Mouse (Mus musculus) heart, postnatal 0 days (tissue): ENCODE data around the gene Bmpr1a. TPM values are rescaled to one million over a fixed set of nuclear protein-coding genes. Genes with fewer than 3 reads are reported as not detected.

Experiments used
- ATAC-seq: fragments of 200-750 bp; cut with Nextera tagmentation; 2 replicates; pipeline ENCODE4 v1.8.0; 2017; ENCODE audit warnings: low read depth, moderate number of reproducible peaks, moderate library complexity; ENCODE audit not compliant: insufficient read depth
- DNase-seq: peaks from one replicate; pipeline ENCODE4 v3.0.0-alpha.2; 2016; ENCODE audit warnings: low spot score
- H3K27ac ChIP-seq: fragments of 300-500 bp; sonication (generic); 2 replicates; pipeline ENCODE4 v1.5.1; 2014; ENCODE audit warnings: low read depth, mild to moderate bottlenecking
- H3K27me3 ChIP-seq: fragments of 300-500 bp; sonication (generic); 2 replicates; pipeline ENCODE4 v1.6.1; 2014; ENCODE audit warnings: low read length, mixed read lengths; ENCODE audit not compliant: control insufficient read depth, insufficient read depth
- H3K36me3 ChIP-seq: fragments of 300-500 bp; sonication (generic); replicated peaks from 2 replicates; pipeline ENCODE4 v1.6.1; 2014; ENCODE audit warnings: low read length, mixed read lengths; ENCODE audit not compliant: control insufficient read depth, insufficient read depth
- H3K4me1 ChIP-seq: fragments of 300-500 bp; sonication (generic); 2 replicates; pipeline ENCODE4 v1.6.1; 2014; ENCODE audit warnings: antibody characterized with exemption; ENCODE audit not compliant: control insufficient read depth, insufficient read depth
- H3K4me2 ChIP-seq: fragments of 300-500 bp; sonication (generic); 2 replicates; pipeline ENCODE4 v1.6.1; 2014; ENCODE audit warnings: low read depth, mild to moderate bottlenecking, low read length, moderate library complexity
- H3K4me3 ChIP-seq: fragments of 300-500 bp; sonication (generic); 2 replicates; pipeline ENCODE4 v1.5.1; 2014; ENCODE audit warnings: low read depth, low read length
- H3K9ac ChIP-seq: fragments of 300-500 bp; sonication (generic); replicated peaks from 2 replicates; pipeline ENCODE4 v1.6.1; 2014; ENCODE audit warnings: low read depth, low read length, mixed read lengths
- H3K9me3 ChIP-seq: fragments of 300-500 bp; sonication (generic); replicated peaks from 2 replicates; pipeline ENCODE4 v1.6.1; 2016; ENCODE audit warnings: low read length; ENCODE audit not compliant: control insufficient read depth
- CTCF ChIP-seq: IDR thresholded peaks from 2 replicates; pipeline ENCODE4 v1.5.1; 2016; ENCODE audit warnings: antibody characterized with exemption, control low read depth, low read depth
- EP300 ChIP-seq: IDR thresholded peaks from 2 replicates; pipeline ENCODE4 v1.6.1; 2016; ENCODE audit warnings: antibody characterized with exemption, low read depth
- WGBS: fragments of 180-500 bp; shearing (Covaris S2); extraction: QIAGEN DNeasy Blood & Tissue Kit; methylation state at CpG from one replicate; pipeline ENCODE4 v1.1.7; 2014; 5-methylcytosine and 5-hydroxymethylcytosine counted together
- polyA plus RNA-seq: library from polyadenylated mRNA; unstranded; fragments of >200 nt; fragmentation: Nextera tagmentation; extraction: Ambion mirVana; gene quantifications from 2 replicates; pipeline ENCODE4 v1.2.1, GENCODE M21; 2015
- total RNA-seq: library from RNA; depleted of rRNA; stranded (reverse); fragments of >200 nt; gene quantifications from 2 replicates; pipeline ENCODE4 v1.2.3, GENCODE M21; 2014; ENCODE audit warnings: low replicate concordance

Gene Bmpr1a
- total and polyA plus RNA-seq, 2 experiments from 2014 or later: 38.6 to 130 TPM

DNA sequence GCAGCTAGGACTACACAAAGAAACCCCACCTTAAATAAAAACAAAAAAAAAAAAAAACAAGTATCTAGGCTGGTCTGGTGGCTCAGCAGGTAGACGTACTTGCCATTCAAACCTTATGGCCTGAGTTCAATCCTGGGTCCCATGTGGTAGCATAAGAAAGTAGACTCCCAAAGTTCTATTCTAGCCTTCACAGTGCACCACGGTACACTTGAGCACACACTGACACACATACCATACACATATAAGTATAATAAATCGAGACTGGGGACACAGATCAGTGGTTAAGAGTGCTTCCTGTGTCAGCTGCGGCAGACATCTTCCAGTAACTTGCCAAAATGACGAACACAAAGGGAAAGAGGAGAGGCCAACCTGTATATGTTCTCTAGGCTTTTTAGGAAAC is 12.7 kb upstream of the Bmpr1a start:
- Histone ChIP-seq H3K27ac (no peak overlapping the region), H3K4me1 (no peaks in the 10 kb centered on the region; the same call in 1 of the 2 replicates), H3K4me2 (no peak overlapping the region), H3K9me3 (no peaks in the 10 kb centered on the region), H3K4me3 (no peak overlapping the region), H3K9ac (no peak overlapping the region), H3K27me3 (peaks cover 16% of the 10 kb centered on the region; the same call in 1 of the 2 replicates), H3K36me3 (no peaks in the 10 kb centered on the region)
- ATAC-seq: no peak
- TF ChIP-seq EP300 (no peak), CTCF (no peak)
- no peak for DNase-seq
- WGBS: 81% methylated on average over 5 of the region's 5 CpGs

DNA sequence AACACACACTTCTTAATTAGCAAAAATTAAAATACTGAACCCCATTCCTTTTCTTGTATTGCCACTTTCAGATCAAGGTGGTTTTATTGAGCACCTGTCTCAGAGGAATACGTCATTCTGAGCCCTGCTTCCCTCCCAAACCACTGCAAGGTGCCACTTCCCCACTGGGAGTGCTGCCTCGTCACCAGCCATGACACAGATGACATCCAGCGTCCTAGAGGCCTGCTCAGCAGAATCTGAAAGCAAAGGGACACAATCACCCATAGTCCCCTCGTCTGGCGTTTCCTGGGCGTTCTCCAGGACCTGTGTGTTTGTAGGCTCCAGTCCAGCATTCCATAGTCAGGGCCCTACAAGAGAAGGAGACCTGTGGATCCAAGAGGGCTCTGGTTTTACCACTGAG is 11.0 kb upstream of the Bmpr1a start:
- ATAC-seq (peak; percentile 95), DNase-seq (peak; percentile 61)
- Histone ChIP-seq H3K4me1 (no peaks in the 10 kb centered on the region; the same call in 1 of the 2 replicates), H3K9ac (no peak overlapping the region), H3K9me3 (no peaks in the 10 kb centered on the region), H3K36me3 (no peaks in the 10 kb centered on the region), H3K27me3 (peaks cover 12% of the 10 kb centered on the region), H3K27ac (peak overlapping the region; percentile 49), H3K4me2 (no peak overlapping the region), H3K4me3 (no peak overlapping the region)
- 21% methylated on average over 6 of the region's 6 CpGs for WGBS
- TF ChIP-seq CTCF: peak; percentile 49
- TF ChIP-seq EP300: no peak

DNA sequence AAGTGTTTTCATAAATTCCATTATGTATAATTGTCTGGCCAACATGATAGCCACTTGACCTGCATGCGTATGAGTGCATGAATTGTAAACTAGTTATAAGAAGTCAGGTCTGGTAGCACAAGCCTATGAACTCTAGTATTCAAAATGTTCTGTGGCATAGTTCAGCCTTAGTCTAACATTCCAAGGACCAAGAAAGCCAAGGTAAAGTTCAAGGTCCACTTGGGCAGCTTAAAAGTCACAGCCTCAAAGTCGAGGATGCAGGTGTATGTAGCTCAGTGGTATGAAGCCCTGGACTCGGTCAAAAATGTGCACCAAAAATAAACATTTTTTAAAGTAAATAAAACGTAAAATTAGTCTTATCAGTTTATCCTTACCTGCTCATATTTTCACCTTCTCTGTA is 9.5 kb upstream of the Bmpr1a start:
- ATAC-seq (no peak), DNase-seq (no peak)
- no peak for TF ChIP-seq EP300
- no peak for TF ChIP-seq CTCF
- Histone ChIP-seq H3K4me1 (no peaks in the 10 kb centered on the region), H3K9me3 (no peaks in the 10 kb centered on the region), H3K4me3 (no peak overlapping the region), H3K9ac (no peak overlapping the region), H3K27me3 (peaks cover 14% of the 10 kb centered on the region), H3K27ac (no peak overlapping the region), H3K36me3 (no peaks in the 10 kb centered on the region), H3K4me2 (no peak overlapping the region)
- WGBS: 79% methylated on average over 4 of the region's 4 CpGs

DNA sequence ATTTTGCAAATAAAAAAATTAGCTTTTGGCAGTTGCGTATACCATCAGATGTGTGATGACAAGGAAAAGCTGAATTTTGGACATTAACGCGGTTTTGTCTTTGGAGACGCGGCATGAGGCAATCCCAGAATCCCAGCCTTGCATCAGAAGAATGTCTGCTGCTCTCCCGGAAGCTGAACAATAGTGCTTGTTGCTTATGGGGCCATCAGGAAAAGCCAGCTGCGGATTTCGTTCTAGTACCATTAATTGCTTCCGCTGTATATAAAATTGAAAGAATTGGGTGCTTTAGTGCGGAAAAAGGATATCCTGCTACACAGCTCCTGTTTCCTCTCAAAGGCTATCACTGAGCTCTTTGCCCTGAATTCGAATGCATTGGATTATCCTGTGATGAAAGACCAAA is 8.8 kb upstream of the Bmpr1a start:
- Histone ChIP-seq H3K9ac (no peak overlapping the region), H3K9me3 (no peaks in the 10 kb centered on the region), H3K27ac (no peak overlapping the region), H3K4me1 (0 out of 2 replicates have a peak, but pooled peaks cover 4% of the 10 kb centered on the region), H3K36me3 (no peaks in the 10 kb centered on the region), H3K4me2 (no peak overlapping the region), H3K27me3 (peaks cover 16% of the 10 kb centered on the region), H3K4me3 (no peak overlapping the region)
- WGBS: 62% methylated on average over 11 of the region's 11 CpGs
- ATAC-seq (no peak), DNase-seq (no peak)
- no peak for TF ChIP-seq EP300
- no peak for TF ChIP-seq CTCF

DNA sequence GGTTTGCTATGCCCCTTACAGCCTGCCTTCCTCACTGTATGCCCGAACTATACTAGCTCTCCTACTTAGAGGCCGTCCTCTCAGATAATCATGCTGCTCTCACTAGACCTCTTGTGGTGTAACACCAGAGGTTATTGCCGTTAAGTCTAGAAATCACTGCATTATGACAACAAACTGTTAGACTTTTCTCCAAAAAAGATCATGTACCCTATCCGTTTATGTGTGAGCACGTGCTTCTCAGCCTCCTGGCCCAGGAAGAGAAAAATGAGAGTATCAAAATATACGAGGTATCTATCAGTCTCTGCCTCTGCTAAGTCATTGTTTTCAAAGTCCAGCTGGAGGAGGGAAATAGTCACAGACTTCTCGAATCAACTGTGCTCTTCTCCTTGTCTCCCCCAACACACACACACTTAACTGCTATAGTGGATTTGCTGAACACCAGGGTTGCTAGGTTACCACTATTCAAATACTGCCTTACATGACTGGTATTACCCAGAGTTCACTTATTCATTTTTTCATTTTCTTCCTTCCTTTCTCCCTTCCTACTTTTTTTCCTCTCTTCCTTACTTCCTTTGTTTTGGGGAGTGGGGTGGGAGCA is 5.8 kb upstream of the Bmpr1a start:
- Histone ChIP-seq H3K27me3 (peaks cover 19% of the 10 kb centered on the region), H3K4me1 (peaks cover 22% of the 10 kb centered on the region), H3K4me3 (no peak overlapping the region), H3K27ac (peak overlapping the region; percentile 16; the same call in 1 of the 2 replicates), H3K36me3 (no peaks in the 10 kb centered on the region), H3K9ac (no peak overlapping the region), H3K4me2 (peak overlapping the region; percentile 22; the same call in 1 of the 2 replicates), H3K9me3 (no peaks in the 10 kb centered on the region)
- ATAC-seq: no peak
- DNase-seq: no peak
- no peak for TF ChIP-seq EP300
- TF ChIP-seq CTCF: no peak
- 19% methylated on average over 7 of the region's 7 CpGs for WGBS
